Mouse (Mus musculus) forebrain, embryonic 12.5 days (tissue): ENCODE measurements around the gene Gse1. TPM values are rescaled to one million over a fixed set of nuclear protein-coding genes. Genes with fewer than 3 reads are reported as not detected.
A peak's percentile ranks its signal among the peaks of the same experiment; 100 is the strongest.
"Not testable (repeated sequence)": the region's sequence is repeated elsewhere in the genome, so short reads cannot be mapped to it uniquely, and the experiment has no call there.

ENCODE experiments used
- ATAC-seq: fragments of 200-750 bp; cut with Nextera tagmentation; 2 replicates; pipeline ENCODE4 v1.8.0; 2017; ENCODE audit warnings: moderate TSS enrichment; ENCODE audit not compliant: low FRiP score
- H3K27ac ChIP-seq: fragments of 300-500 bp; sonication (generic); 2 replicates; pipeline ENCODE4 v1.5.1; 2016; ENCODE audit warnings: mild to moderate bottlenecking
- H3K27me3 ChIP-seq: fragments of 300-500 bp; sonication (generic); 2 replicates; pipeline ENCODE4 v1.6.1; 2016; ENCODE audit warnings: mild to moderate bottlenecking
- H3K36me3 ChIP-seq: fragments of 300-500 bp; sonication (generic); replicated peaks from 2 replicates; pipeline ENCODE4 v1.6.1; 2016; ENCODE audit warnings: mild to moderate bottlenecking
- H3K4me1 ChIP-seq: fragments of 300-500 bp; sonication (generic); 2 replicates; pipeline ENCODE4 v1.6.1; 2016
- H3K4me2 ChIP-seq: fragments of 300-500 bp; sonication (generic); 2 replicates; pipeline ENCODE4 v1.6.1; 2016; ENCODE audit warnings: mild to moderate bottlenecking, moderate library complexity
- H3K4me3 ChIP-seq: fragments of 300-500 bp; sonication (generic); replicated peaks from 2 replicates; pipeline ENCODE4 v1.5.1; 2016; ENCODE audit warnings: mild to moderate bottlenecking
- H3K9ac ChIP-seq: fragments of 300-500 bp; sonication (generic); 2 replicates; pipeline ENCODE4 v1.6.1; 2016; ENCODE audit warnings: mild to moderate bottlenecking
- H3K9me3 ChIP-seq: fragments of 300-500 bp; sonication (generic); 2 replicates; pipeline ENCODE4 v1.6.1; 2016
- WGBS: fragments of 180-500 bp; shearing (Covaris S2); methylation state at CpG from one replicate; pipeline ENCODE4 v1.1.7; 2016; 5-methylcytosine and 5-hydroxymethylcytosine counted together
- polyA plus RNA-seq: library from polyadenylated mRNA; unstranded; fragments of >200 nt; fragmentation: Nextera tagmentation; extraction: Ambion mirVana; gene quantifications from 2 replicates; pipeline ENCODE4 v1.2.1, GENCODE M21; 2016

The Gse1 gene
- polyA plus RNA-seq, 1 experiment from 2014 or later: 20.4 TPM

DNA sequence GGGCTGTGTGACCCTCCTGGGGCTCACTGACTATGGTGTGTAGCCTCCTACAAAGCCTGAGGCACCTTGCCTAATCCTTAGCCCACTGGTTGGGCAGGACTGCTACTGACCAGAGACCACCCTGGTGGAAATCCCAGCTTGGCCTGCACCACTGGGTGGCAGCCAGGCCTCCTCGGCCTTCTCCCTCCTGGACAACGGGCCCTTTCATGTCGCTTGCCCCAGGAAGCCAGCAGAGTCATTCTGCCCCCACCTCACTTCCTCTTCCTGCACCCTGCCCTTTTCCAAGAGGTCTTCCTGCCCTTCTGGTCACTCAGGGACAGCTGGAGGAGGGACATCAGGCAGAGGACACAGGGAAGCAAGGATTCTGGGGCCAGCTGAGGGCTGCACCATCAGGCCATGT lies 96.3 kb downstream of the Gse1 start:
- H3K4me1 ChIP-seq: peaks cover 47% of the 10 kb centered on the region
- no peak overlapping the region for H3K4me3 ChIP-seq
- ATAC-seq: no peak
- no peaks in the 10 kb centered on the region for H3K9me3 ChIP-seq
- H3K9ac ChIP-seq: no peak overlapping the region
- H3K27me3 ChIP-seq: peaks cover 4% of the 10 kb centered on the region; the same call in 1 of the 2 replicates
- H3K36me3 ChIP-seq: no peaks in the 10 kb centered on the region
- no peak overlapping the region for H3K4me2 ChIP-seq
- no peak overlapping the region for H3K27ac ChIP-seq
- WGBS: 51% methylated on average over 3 of the region's 3 CpGs

- H3K4me2 ChIP-seq: no peak overlapping the region
- peaks cover 6% of the 10 kb centered on the region; the same call in 1 of the 2 replicates for H3K27me3 ChIP-seq
- H3K4me1 ChIP-seq: peaks cover 47% of the 10 kb centered on the region
- H3K9me3 ChIP-seq: no peaks in the 10 kb centered on the region
- 74% methylated on average over 5 of the region's 5 CpGs for WGBS
- H3K27ac ChIP-seq: peak overlapping the region; percentile 59
- ATAC-seq: no peak
- no peak overlapping the region for H3K4me3 ChIP-seq
- H3K9ac ChIP-seq: no peak overlapping the region
- H3K36me3 ChIP-seq: no peaks in the 10 kb centered on the region
These were observed 97.0 kb downstream of the Gse1 start for GRCm38 (mm10) chr8:120325172-120325767.

GRCm38 (mm10) chr8:120327131-120327554 lies 98.9 kb downstream of the Gse1 start:
- Histone ChIP-seq H3K27ac (no peak overlapping the region), H3K27me3 (peaks cover 19% of the 10 kb centered on the region), H3K9me3 (no peaks in the 10 kb centered on the region), H3K9ac (no peak overlapping the region), H3K4me2 (no peak overlapping the region), H3K4me1 (peaks cover 57% of the 10 kb centered on the region), H3K36me3 (no peaks in the 10 kb centered on the region), H3K4me3 (no peak overlapping the region)
- 46% methylated on average over 3 of the region's 3 CpGs for WGBS
- ATAC-seq: no peak

DNA sequence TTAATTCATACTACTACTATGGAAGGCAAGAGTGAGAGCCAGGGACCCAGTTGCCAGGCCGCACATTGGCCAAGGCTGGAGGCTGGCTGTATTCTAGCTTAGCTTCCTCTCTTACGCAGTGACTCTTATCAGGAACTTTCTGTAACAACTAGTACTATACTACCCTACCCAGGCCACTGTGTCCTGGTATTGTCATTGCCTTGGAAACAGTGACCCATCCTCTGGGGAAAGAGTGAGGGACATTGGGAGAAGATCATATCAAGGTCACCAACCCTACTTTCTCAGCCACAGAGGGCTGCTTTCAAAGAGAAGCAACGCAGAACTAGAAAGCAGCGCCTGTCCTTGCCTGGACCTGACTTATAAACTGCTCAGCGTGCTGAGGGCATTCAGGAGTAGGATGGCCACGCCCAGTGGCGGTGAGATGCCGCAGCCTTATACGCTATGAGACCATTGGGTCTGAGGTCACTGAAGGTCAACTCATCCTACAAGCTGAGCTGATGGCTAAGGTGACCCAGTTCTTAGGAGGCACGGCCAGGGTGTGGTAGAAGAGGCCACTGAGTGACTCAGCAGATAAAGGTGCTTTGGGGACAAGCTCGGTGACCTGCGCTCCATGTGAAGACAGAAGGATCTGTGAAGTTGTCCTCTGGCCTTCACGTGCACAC lies 100.2 kb downstream of the Gse1 start:
- H3K27ac ChIP-seq: no peak overlapping the region
- H3K27me3 ChIP-seq: peaks cover 25% of the 10 kb centered on the region
- WGBS: 90% methylated on average over 13 of the region's 13 CpGs
- H3K36me3 ChIP-seq: no peaks in the 10 kb centered on the region
- no peak for ATAC-seq
- no peak overlapping the region for H3K4me3 ChIP-seq
- no peaks in the 10 kb centered on the region for H3K9me3 ChIP-seq
- peaks cover 52% of the 10 kb centered on the region for H3K4me1 ChIP-seq
- H3K4me2 ChIP-seq: no peak overlapping the region
- H3K9ac ChIP-seq: no peak overlapping the region

DNA sequence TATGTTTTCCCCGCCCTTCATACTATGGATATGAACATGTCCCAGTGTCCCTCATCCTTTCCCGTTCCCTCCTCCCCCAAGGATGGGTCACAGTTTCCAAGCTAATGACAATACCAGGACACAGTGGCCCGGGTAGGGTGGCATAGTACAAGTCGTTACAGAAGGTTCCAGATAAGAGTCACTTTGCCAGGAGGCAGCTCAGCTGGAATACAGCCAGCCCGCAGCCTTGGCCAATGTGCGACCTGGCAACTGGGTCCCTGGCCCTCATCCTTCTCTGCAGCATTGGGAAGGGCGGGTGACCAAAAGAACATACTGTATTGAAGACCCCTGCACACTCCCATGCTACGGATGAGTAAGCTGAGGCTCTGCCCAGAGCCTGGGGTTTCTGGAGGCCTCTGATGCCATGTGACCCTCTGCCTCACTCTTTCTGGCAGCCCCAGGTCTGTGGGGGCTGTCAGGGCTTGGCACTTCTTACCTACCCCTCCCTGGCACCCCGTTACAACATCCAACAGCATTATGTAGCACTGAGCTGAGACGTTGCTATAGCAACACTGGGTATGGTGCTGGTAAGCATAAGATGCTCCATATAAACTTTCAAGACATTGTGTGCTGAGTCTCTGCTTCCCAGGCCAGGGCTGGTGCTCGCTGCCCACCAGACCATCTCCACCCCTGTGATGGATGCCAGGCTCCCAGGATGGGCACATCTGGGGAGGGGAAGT lies 100.9 kb downstream of the Gse1 start:
- Histone ChIP-seq H3K4me3 (no peak overlapping the region), H3K27ac (no peak overlapping the region), H3K4me2 (no peak overlapping the region), H3K4me1 (peaks cover 45% of the 10 kb centered on the region), H3K27me3 (peaks cover 25% of the 10 kb centered on the region), H3K9me3 (no peaks in the 10 kb centered on the region), H3K9ac (no peak overlapping the region), H3K36me3 (no peaks in the 10 kb centered on the region)
- WGBS: 90% methylated on average over 11 of the region's 11 CpGs
- no peak for ATAC-seq

GRCm38 (mm10) chr8:120331027-120331426 lies 102.8 kb downstream of the Gse1 start:
- H3K4me1 ChIP-seq: peaks cover 48% of the 10 kb centered on the region
- no peak overlapping the region for H3K4me2 ChIP-seq
- H3K9ac ChIP-seq: no peak overlapping the region
- no peaks in the 10 kb centered on the region for H3K36me3 ChIP-seq
- WGBS: 77% methylated on average over 7 of the region's 7 CpGs
- no peak overlapping the region for H3K4me3 ChIP-seq
- H3K27ac ChIP-seq: 0 out of 2 replicates have a peak overlapping the region, but pooled peaks have one; percentile 42
- peaks cover 20% of the 10 kb centered on the region; the same call in 1 of the 2 replicates for H3K27me3 ChIP-seq
- ATAC-seq: no peak
- no peaks in the 10 kb centered on the region for H3K9me3 ChIP-seq

DNA sequence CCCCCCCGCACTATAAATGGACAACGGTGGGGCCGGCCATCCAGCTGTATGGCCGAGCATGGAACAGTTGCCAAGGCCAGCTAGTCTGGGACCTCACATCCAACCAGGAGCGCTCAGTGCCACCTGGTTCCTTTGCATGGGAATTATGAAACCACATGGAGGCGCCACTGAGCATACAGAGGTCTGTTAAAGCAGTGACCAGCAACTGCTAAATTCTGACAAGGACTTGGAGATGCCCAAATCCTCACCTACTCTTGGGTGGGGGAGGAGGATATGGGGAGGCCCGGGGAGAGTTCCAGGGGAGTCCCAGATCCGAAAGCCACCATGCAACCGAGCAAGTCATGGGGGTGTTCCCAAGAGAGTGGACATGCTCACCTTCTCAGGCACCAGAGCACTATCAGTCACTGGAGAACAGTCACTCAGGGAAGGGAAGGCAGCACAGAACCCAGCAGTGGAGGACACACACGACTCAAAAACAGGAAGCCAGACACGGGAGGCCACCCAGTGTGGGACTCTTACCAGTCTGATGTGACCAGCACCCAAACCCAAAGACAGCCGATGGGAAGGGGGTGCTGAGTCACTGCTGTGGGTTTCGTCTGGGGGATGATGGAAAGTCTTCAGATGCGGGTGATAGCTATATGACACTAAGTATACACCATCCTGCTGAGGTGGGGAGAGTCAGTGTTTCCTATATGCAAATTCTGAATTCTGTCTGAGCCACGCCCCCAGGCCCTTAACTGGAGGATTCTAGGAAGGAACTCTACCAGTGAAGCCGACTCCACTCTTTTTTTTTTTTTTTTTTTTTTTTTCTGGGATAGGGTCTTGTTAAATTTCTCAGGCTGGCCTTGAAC lies 104.3 kb downstream of the Gse1 start:
- no peaks in the 10 kb centered on the region for H3K9me3 ChIP-seq
- H3K4me1 ChIP-seq: peaks cover 64% of the 10 kb centered on the region
- no peak overlapping the region for H3K4me3 ChIP-seq
- ATAC-seq: no peak
- no peak overlapping the region for H3K4me2 ChIP-seq
- no peak overlapping the region for H3K27ac ChIP-seq
- WGBS: 74% methylated on average over 16 of the region's 16 CpGs
- H3K9ac ChIP-seq: no peak overlapping the region
- H3K27me3 ChIP-seq: peaks cover 23% of the 10 kb centered on the region; the same call in 1 of the 2 replicates
- no peaks in the 10 kb centered on the region for H3K36me3 ChIP-seq

DNA sequence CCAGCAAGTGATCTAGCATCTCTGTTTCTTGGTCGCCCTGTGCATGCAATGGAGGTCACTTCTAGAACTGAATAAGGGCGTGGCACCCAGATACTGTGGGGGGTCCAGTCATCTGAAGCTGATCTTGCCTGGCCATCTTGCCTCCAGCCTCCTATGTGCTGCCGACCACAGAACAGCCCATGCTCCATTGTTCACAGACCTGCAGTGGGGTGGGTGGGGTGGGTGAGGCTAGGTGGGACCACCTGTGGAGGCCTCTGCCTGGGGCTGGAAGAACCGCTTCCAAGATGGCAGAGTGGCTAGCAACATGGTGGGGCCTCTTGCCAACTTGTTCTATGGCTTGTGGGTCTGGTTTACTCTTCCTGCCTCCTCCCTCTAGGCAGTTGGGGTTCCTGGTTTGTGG lies 105.4 kb downstream of the Gse1 start:
- no peaks in the 10 kb centered on the region for H3K9me3 ChIP-seq
- no peaks in the 10 kb centered on the region for H3K36me3 ChIP-seq
- H3K9ac ChIP-seq: no peak overlapping the region
- peaks cover 33% of the 10 kb centered on the region; the same call in 1 of the 2 replicates for H3K27me3 ChIP-seq
- ATAC-seq: no peak
- H3K4me2 ChIP-seq: no peak overlapping the region
- H3K4me3 ChIP-seq: no peak overlapping the region
- peaks cover 63% of the 10 kb centered on the region for H3K4me1 ChIP-seq
- 0 out of 2 replicates have a peak overlapping the region, but pooled peaks have one; percentile 27 for H3K27ac ChIP-seq
- WGBS: 85% methylated on average over 4 of the region's 4 CpGs

DNA sequence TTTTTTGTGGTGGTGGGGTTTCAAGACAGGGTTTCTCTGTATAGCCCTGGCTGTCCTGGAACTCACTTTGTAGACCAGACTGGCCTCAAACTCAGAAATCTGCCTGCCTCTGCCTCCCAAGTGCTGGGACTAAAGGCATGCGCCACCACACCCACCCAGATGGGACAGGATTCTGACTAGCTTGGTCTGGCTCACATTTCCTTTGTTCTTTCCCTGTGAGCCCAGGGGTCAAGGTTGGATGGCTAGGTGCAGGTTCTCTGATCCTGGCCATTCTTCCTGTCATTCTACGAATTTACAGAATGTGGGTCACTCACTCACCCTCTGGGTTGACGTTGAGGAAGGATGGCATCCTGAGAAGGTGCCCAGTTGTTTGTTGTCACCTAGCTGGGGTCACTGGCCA lies 106.0 kb downstream of the Gse1 start:
- Histone ChIP-seq H3K9ac (peak overlapping the region; percentile 30; the same call in 1 of the 2 replicates), H3K27me3 (peaks cover 35% of the 10 kb centered on the region; the same call in 1 of the 2 replicates), H3K27ac (peak overlapping the region; percentile 97), H3K4me1 (peaks cover 65% of the 10 kb centered on the region)
- not testable (repeated sequence) for H3K36me3 ChIP-seq, H3K4me3 ChIP-seq, H3K9me3 ChIP-seq, ATAC-seq, H3K4me2 ChIP-seq
- WGBS: 49% methylated on average over 3 of the region's 3 CpGs

DNA sequence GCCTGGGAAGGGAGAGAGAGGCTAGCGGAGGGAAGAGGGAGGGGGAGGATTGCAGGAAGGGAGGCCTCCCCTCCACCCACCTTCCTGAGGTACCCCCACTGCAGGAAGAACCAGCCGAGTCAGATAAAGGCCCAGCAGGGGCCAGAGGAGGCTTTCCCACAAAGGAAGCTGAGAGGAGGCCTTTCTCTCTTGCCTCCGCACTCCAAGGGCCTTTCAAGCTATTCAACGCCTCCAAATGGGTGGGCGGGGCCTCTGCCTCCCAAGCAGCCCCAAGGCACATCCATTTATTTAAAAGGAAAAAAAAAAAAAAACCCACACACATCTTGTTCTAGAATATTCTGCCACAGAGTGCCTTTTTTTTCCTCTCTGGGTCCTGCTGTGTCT lies 106.6 kb downstream of the Gse1 start:
- Histone ChIP-seq H3K9ac (peak overlapping the region; percentile 48), H3K4me1 (peaks cover 71% of the 10 kb centered on the region), H3K27me3 (peaks cover 35% of the 10 kb centered on the region; the same call in 1 of the 2 replicates), H3K9me3 (no peaks in the 10 kb centered on the region), H3K4me3 (no peak overlapping the region), H3K27ac (peak overlapping the region; percentile 97), H3K4me2 (peak overlapping the region; percentile 46), H3K36me3 (no peaks in the 10 kb centered on the region)
- ATAC-seq: peak; percentile 71
- 2% methylated on average over 5 of the region's 5 CpGs for WGBS

GRCm38 (mm10) chr8:120335262-120336086 lies 107.2 kb downstream of the Gse1 start:
- Histone ChIP-seq H3K9ac (peak overlapping the region; percentile 48), H3K4me1 (peaks cover 77% of the 10 kb centered on the region), H3K9me3 (no peaks in the 10 kb centered on the region), H3K27ac (peak overlapping the region; percentile 97), H3K36me3 (no peaks in the 10 kb centered on the region), H3K4me3 (no peak overlapping the region), H3K4me2 (peak overlapping the region; percentile 46), H3K27me3 (peaks cover 32% of the 10 kb centered on the region; the same call in 1 of the 2 replicates)
- peak; percentile 77 for ATAC-seq
- WGBS: 0% methylated on average over 17 of the region's 17 CpGs
